Mouse (Mus musculus): ENCODE measurements around the gene Rbfox3.

DNA sequence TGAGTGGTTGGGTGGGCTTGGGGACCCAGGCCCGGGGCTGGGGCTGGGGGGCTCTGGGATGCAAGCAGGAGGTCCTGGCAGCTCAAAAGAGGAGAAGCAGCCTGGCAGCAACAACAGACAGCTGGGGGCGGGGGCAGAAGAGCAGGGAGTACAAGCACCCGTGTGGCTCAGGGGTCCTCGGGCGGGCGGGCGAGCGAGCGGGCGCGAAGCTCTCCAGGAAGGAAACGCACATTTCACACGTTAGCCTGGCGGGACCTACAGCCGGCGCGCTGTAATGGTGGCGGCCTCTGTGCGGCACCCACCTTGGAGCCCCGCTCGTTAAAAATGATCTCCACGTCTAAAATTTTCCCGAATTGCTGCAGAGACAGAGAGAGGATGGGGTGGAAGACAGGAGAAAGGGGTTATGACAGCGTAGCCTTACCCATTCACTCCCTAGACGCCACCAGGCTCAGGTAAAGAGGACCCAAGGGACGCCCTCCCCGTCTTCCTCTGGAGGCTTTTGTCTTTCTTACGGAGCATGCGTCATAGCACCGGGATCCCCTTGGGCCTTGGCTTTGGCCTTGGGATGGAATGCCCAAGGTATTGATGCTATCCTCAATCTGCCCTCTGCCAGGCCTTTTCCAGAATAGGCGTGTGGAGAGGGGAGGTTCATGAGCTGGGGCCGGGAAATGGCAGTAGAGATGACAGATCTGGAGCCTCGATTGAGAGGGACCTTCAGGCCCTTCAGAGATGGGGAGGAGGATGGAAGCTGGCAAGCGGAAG is 407.8 kb downstream of the Rbfox3 start:
- no peak for TF ChIP-seq CTCF (IDR thresholded peaks at IDR 0.05; ENCODE audit: low read depth, low read length)
- no peak for TF ChIP-seq POLR2A (IDR thresholded peaks at IDR 0.05; ENCODE audit: borderline replicate concordance, low read depth, low read length)

Data from bone marrow macrophage, adult 2 months (primary cell).